Mouse (Mus musculus): ENCODE data around the gene Gm17174. TPM values are rescaled to one million over a fixed set of nuclear protein-coding genes. Genes with fewer than 3 reads are reported as not detected.
A peak's percentile ranks its signal among the peaks of the same experiment; 100 is the strongest.
"Not testable (repeated sequence)": the region's sequence is repeated elsewhere in the genome, so short reads cannot be mapped to it uniquely, and the experiment has no call there.

Gene Gm17174
- not detected for total RNA-seq (2021)
- long read RNA-seq, experiment 1: 0 reads
- long read RNA-seq, experiment 2: 0 reads

DNA sequence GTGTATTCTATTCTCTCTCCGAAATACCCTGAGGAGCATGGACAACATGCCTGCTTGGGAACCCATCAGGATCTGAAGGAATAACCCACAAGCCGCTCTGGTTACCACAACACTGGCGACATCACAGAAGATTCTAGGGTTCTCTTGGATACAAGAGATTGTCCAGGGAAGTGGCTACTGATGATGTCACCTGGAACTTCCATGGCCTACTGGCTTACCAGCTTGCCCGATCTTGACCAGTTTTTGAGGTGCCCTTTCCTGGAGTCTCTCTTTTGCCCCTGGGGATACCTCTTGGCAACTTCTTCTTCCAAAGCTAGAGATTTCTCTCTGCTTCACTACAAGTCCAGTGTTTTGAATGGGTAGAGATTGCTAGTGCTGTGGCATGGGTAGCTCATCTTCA, at the start of gene Gm17174:
Gm17174 (minus strand) TSS at position 101 of the 400 bp plus-strand sequence.
- DNase-seq: not testable (repeated sequence)

DNA sequence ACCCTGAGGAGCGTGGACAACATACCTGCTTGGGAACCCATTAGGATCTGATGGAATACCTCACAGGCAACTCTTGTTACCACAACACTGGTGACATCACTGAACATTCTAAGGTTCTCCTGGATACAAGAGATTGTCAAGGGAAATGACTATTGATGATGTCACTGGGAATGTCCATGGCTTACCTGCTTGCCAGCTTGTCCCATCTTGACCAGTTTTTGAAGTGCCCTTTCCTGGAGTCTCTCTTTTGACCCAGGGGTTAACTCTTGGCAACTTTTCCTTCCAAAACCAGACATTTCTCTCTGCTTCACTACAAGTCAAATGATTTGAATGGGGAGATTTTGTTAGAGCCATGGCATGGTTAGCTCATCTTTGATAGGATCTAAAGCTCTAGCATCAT, 43.6 kb upstream of the Gm17174 start, which contains the start of gene Gm4181:
Gm4181 (minus strand) TSS at position 101 of the 400 bp plus-strand sequence.
- DNase-seq: not testable (repeated sequence)

DNA sequence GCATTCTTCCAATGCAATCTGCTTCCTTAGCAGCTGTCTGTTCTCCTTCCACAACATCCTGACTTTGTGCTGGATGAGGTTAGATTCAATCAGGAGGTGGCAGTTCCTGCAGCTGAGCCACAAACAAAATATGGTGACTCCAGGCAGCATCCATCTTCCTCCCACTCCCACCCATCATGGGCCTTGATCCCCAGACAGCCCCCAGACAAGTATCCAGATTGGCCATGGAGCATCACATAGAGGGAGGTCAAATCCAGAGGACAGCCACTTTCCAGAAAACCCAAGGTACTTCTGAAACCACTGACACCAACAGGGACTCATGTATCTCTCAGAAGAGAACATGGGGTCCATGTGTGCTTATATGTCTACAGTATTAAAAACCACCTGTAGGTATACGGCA, 40.5 kb upstream of the Gm17174 start:
- peak; percentile 3 for DNase-seq

DNA sequence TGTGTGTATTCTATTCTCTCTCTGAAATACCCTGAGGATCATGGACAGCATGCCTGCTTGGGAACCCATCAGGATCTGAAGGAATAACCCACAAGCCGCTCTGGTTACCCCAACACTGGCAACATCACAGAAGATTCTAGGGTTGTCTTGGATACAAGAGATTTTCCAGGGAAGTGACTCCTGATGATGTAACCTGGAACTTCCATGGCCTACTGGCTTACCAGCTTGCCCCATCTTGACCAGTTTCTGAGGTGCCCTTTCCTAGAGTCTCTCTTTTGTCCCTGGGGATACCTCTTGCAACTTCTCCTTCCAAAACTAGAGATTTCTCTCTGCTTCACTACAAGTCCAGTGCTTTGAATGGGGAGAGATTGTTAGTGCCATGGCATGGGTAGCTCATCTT, 19.3 kb upstream of the Gm17174 start, which contains the start of gene Gm17078:
Gm17078 (minus strand) TSS at position 101 of the 400 bp plus-strand sequence.
- DNase-seq: no peak

DNA sequence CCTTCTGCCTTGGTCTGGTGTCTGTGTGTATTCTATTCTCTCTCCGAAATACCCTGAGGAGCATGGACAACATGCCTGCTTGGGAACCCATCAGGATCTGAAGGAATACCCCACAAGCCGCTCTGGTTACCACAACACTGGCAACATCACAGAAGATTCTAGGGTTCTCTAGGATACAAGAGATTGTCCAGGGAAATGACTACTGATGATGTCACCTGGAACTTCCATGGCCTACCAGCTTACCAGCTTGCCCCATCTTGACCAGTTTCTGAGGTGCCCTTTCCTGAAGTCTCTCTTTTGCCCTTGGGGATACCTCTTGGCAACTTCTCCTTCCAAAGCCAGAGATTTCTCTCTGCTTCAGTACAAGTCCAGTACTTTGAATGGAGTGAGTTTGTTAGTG, 18.0 kb downstream of the Gm17174 start, which contains the start of gene Gm17175:
Gm17175 (minus strand) TSS at position 101 of the 400 bp plus-strand sequence.
- DNase-seq: not testable (repeated sequence)

DNA sequence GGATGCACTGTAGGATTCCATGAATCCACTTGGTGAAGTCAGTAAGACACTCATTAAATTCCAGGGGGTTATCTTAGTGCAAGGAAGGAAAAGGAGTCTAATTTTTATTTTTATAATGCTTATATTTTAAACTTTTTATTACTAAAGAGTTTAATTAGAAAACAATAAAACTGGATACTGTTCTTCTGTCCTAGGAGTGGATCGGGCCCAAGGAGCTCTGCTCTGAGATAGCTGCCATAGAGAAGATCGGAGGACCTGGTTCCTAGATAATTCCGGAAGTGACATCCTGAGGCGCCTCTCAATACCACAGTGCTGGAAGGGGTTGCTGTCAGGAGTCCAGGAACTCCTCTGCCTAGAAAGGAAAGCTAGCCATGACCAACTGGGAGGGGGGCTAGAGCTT, 39.4 kb downstream of the Gm17174 start, which contains the start of gene Gm5622:
Gm5622 (plus strand) TSS at position 301 of the 400 bp plus-strand sequence.
- no peak for DNase-seq

Other genes with a start within 250 kb of the Gm17174 start
- not detected for gene Gm7247, start 230.4 kb downstream of the Gm17174 start, total RNA-seq (2021)
- not detected for gene Vmn2r88, start 181.3 kb downstream of the Gm17174 start, total RNA-seq (2021)
- not detected for gene Vmn2r89, start 140.3 kb downstream of the Gm17174 start, total RNA-seq (2021)
- gene Gm5622, start 39.3 kb downstream of the Gm17174 start, total RNA-seq (2021): not detected
- gene Gm17175, start 18.1 kb downstream of the Gm17174 start, total RNA-seq (2021): not detected
- gene Gm17078, start 19.2 kb upstream of the Gm17174 start, total RNA-seq (2021): not detected
- not detected for gene Gm4181, start 43.5 kb upstream of the Gm17174 start, total RNA-seq (2021)
- gene Gm17079, start 103.3 kb upstream of the Gm17174 start, total RNA-seq (2021): not detected
- gene Gm5800, start 125.0 kb upstream of the Gm17174 start, total RNA-seq (2021): not detected
- not detected for gene Ang4, start 181.5 kb upstream of the Gm17174 start, total RNA-seq (2021)
- not detected for gene AY358078, start 207.9 kb upstream of the Gm17174 start, total RNA-seq (2021)